Mouse (Mus musculus) limb, embryonic 14.5 days (tissue): Measurements from ENCODE around the gene Lrch3. TPM values are rescaled to one million over a fixed set of nuclear protein-coding genes. Genes with fewer than 3 reads are reported as not detected.

Experiments
- ATAC-seq: fragments of 200-750 bp; cut with Nextera tagmentation; 2 replicates; pipeline ENCODE4 v1.8.0; 2017; ENCODE audit warnings: low read depth, moderate number of reproducible peaks, moderate TSS enrichment; ENCODE audit not compliant: low FRiP score
- DNase-seq: peaks from one replicate; pipeline ENCODE4 v3.0.0-alpha.2; 2015; ENCODE audit warnings: low spot score
- H3K27ac ChIP-seq: fragments of 300-500 bp; sonication (generic); replicated peaks from 2 replicates; pipeline ENCODE4 v1.5.1; 2014; ENCODE audit warnings: low read depth, mild to moderate bottlenecking, low read length, moderate library complexity, mixed read lengths
- H3K27me3 ChIP-seq: fragments of 300-500 bp; sonication (generic); 2 replicates; pipeline ENCODE4 v1.6.1; 2014; ENCODE audit warnings: low read length, mixed read lengths; ENCODE audit not compliant: control insufficient read depth, insufficient read depth
- H3K36me3 ChIP-seq: fragments of 300-500 bp; sonication (generic); 2 replicates; pipeline ENCODE4 v1.6.1; 2014; ENCODE audit warnings: mild to moderate bottlenecking, low read length, moderate library complexity, mixed read lengths; ENCODE audit not compliant: control insufficient read depth, insufficient read depth
- H3K4me1 ChIP-seq: fragments of 300-500 bp; sonication (generic); 2 replicates; pipeline ENCODE4 v1.6.1; 2014; ENCODE audit warnings: antibody characterized with exemption, low read length, mixed read lengths; ENCODE audit not compliant: control insufficient read depth, insufficient read depth
- H3K4me2 ChIP-seq: fragments of 300-500 bp; sonication (generic); replicated peaks from 2 replicates; pipeline ENCODE4 v1.6.1; 2014; ENCODE audit warnings: low read depth, mild to moderate bottlenecking, low read length, moderate library complexity; ENCODE audit not compliant: severe bottlenecking
- H3K4me3 ChIP-seq: fragments of 300-500 bp; sonication (generic); replicated peaks from 2 replicates; pipeline ENCODE4 v1.5.1; 2014; ENCODE audit warnings: low read length
- H3K9ac ChIP-seq: fragments of 300-500 bp; sonication (generic); 2 replicates; pipeline ENCODE4 v1.6.1; 2014; ENCODE audit warnings: mild to moderate bottlenecking, low read depth, low read length, moderate library complexity; ENCODE audit not compliant: severe bottlenecking
- H3K9me3 ChIP-seq: fragments of 300-500 bp; sonication (generic); 2 replicates; pipeline ENCODE4 v1.6.1; 2016; ENCODE audit warnings: low read length; ENCODE audit not compliant: control insufficient read depth
- POLR2A ChIP-seq: fragments of 200-500 bp; IDR thresholded peaks from 2 replicates; pipeline ENCODE4 v1.8.0; 2012; ENCODE audit warnings: inconsistent platforms, mild to moderate bottlenecking, moderate library complexity, borderline replicate concordance; ENCODE audit not compliant: insufficient read depth, insufficient read length; ENCODE audit errors: extremely low read depth
- WGBS: fragments of 180-500 bp; shearing (Covaris S2); extraction: QIAGEN DNeasy Blood & Tissue Kit; methylation state at CpG from one replicate; pipeline ENCODE4 v1.1.7; 2014; 5-methylcytosine and 5-hydroxymethylcytosine counted together
- polyA plus RNA-seq, 2 experiments: library from polyadenylated mRNA; depleted of rRNA in 1 of 2; stranded (reverse) in 1 of 2; unstranded in 1 of 2; fragments of >200 nt; fragmentation: Nextera tagmentation in 1 of 2; extraction: Ambion mirVana in 1 of 2; gene quantifications; 2 replicates each; pipeline versions ENCODE4 v1.2.1 to v1.2.3; 2012 to 2014

The Lrch3 gene
- polyA plus RNA-seq, 2 experiments, result 24.9 to 56.3 TPM

- Histone ChIP-seq H3K9ac (no peak overlapping the region), H3K27ac (no peak overlapping the region), H3K4me1 (no peaks in the 10 kb centered on the region), H3K36me3 (peaks cover 35% of the 10 kb centered on the region), H3K9me3 (no peaks in the 10 kb centered on the region), H3K27me3 (no peaks in the 10 kb centered on the region), H3K4me2 (no peak overlapping the region), H3K4me3 (no peak overlapping the region)
- WGBS, result 63% methylated on average over 5 of the region's 5 CpGs
- ATAC-seq (no peak), DNase-seq (no peak)
- TF ChIP-seq POLR2A, result no peak
These were observed 39.9 kb downstream of the Lrch3 start for GRCm38 (mm10) chr16:32953806-32954205.

- Histone ChIP-seq H3K9me3 (no peaks in the 10 kb centered on the region), H3K27ac (no peak overlapping the region), H3K4me3 (no peak overlapping the region), H3K36me3 (peaks cover 37% of the 10 kb centered on the region), H3K27me3 (no peaks in the 10 kb centered on the region), H3K4me2 (no peak overlapping the region), H3K4me1 (no peaks in the 10 kb centered on the region), H3K9ac (no peak overlapping the region)
- no peak for TF ChIP-seq POLR2A
- ATAC-seq (no peak), DNase-seq (no peak)
- WGBS, result 34% methylated on average over 6 of the region's 6 CpGs
These were observed 40.4 kb downstream of the Lrch3 start for GRCm38 (mm10) chr16:32954304-32954703.

GRCm38 (mm10) chr16:32956889-32957288, 43.0 kb downstream of the Lrch3 start:
- no peaks in the 10 kb centered on the region for H3K4me1 ChIP-seq
- no peak for ATAC-seq
- DNase-seq, result no peak
- H3K9ac ChIP-seq, result no peak overlapping the region
- no peak for TF ChIP-seq POLR2A
- H3K4me2 ChIP-seq, result no peak overlapping the region
- H3K27me3 ChIP-seq, result no peaks in the 10 kb centered on the region
- H3K27ac ChIP-seq, result no peak overlapping the region
- H3K36me3 ChIP-seq, result peaks cover 53% of the 10 kb centered on the region
- 64% methylated on average over 5 of the region's 5 CpGs for WGBS
- no peak overlapping the region for H3K4me3 ChIP-seq
- H3K9me3 ChIP-seq, result no peaks in the 10 kb centered on the region

GRCm38 (mm10) chr16:32972535-32972934, 58.6 kb downstream of the Lrch3 start:
- Histone ChIP-seq H3K27ac (no peak overlapping the region), H3K4me2 (no peak overlapping the region), H3K9me3 (no peaks in the 10 kb centered on the region), H3K4me1 (no peaks in the 10 kb centered on the region), H3K27me3 (no peaks in the 10 kb centered on the region), H3K9ac (no peak overlapping the region), H3K36me3 (peaks cover 38% of the 10 kb centered on the region), H3K4me3 (no peak overlapping the region)
- no peak for DNase-seq
- ATAC-seq, result no peak
- WGBS, result 73% methylated on average over 5 of the region's 5 CpGs
- TF ChIP-seq POLR2A, result no peak

GRCm38 (mm10) chr16:32973047-32973446, 59.1 kb downstream of the Lrch3 start:
- no peak overlapping the region for H3K4me3 ChIP-seq
- H3K9ac ChIP-seq, result no peak overlapping the region
- no peaks in the 10 kb centered on the region for H3K9me3 ChIP-seq
- TF ChIP-seq POLR2A, result no peak
- H3K4me1 ChIP-seq, result no peaks in the 10 kb centered on the region
- no peak overlapping the region for H3K27ac ChIP-seq
- WGBS, result 84% methylated on average over 2 of the region's 2 CpGs
- no peaks in the 10 kb centered on the region for H3K27me3 ChIP-seq
- peaks cover 41% of the 10 kb centered on the region for H3K36me3 ChIP-seq
- no peak overlapping the region for H3K4me2 ChIP-seq
- DNase-seq (no peak), ATAC-seq (no peak)

GRCm38 (mm10) chr16:32980227-32980626, 66.3 kb downstream of the Lrch3 start:
- Histone ChIP-seq H3K36me3 (peaks cover 57% of the 10 kb centered on the region), H3K4me3 (no peak overlapping the region), H3K9ac (no peak overlapping the region), H3K9me3 (no peaks in the 10 kb centered on the region), H3K4me1 (no peaks in the 10 kb centered on the region), H3K27ac (no peak overlapping the region), H3K27me3 (no peaks in the 10 kb centered on the region), H3K4me2 (no peak overlapping the region)
- ATAC-seq (no peak), DNase-seq (no peak)
- TF ChIP-seq POLR2A, result no peak
- WGBS, result 81% methylated on average over 1 of the region's 1 CpGs
